Mouse (Mus musculus) hindbrain, embryonic 13.5 days (tissue): Measurements from ENCODE around the gene Sema6d. TPM values are rescaled to one million over a fixed set of nuclear protein-coding genes. Genes with fewer than 3 reads are reported as not detected.

ENCODE experiments used
- ATAC-seq: fragments of 200-750 bp; cut with Nextera tagmentation; 2 replicates; pipeline ENCODE4 v1.8.0; 2017; ENCODE audit warnings: moderate TSS enrichment; ENCODE audit not compliant: low FRiP score
- H3K27ac ChIP-seq: fragments of 300-500 bp; sonication (generic); 2 replicates; pipeline ENCODE4 v1.5.1; 2015; ENCODE audit warnings: inconsistent platforms, mild to moderate bottlenecking, moderate library complexity
- H3K27me3 ChIP-seq: fragments of 300-500 bp; sonication (generic); 2 replicates; pipeline ENCODE4 v1.6.1; 2015; ENCODE audit warnings: mild to moderate bottlenecking, inconsistent platforms
- H3K36me3 ChIP-seq: fragments of 300-500 bp; sonication (generic); 2 replicates; pipeline ENCODE4 v1.6.1; 2015; ENCODE audit warnings: mild to moderate bottlenecking, inconsistent platforms
- H3K4me1 ChIP-seq: fragments of 300-500 bp; sonication (generic); replicated peaks from 2 replicates; pipeline ENCODE4 v1.6.1; 2015; ENCODE audit warnings: inconsistent platforms
- H3K4me2 ChIP-seq: fragments of 300-500 bp; sonication (generic); 2 replicates; pipeline ENCODE4 v1.6.1; 2015; ENCODE audit warnings: inconsistent platforms, mild to moderate bottlenecking, moderate library complexity
- H3K4me3 ChIP-seq: fragments of 300-500 bp; sonication (generic); 2 replicates; pipeline ENCODE4 v1.5.1; 2015; ENCODE audit warnings: mild to moderate bottlenecking, inconsistent platforms
- H3K9ac ChIP-seq: fragments of 300-500 bp; sonication (generic); 2 replicates; pipeline ENCODE4 v1.6.1; 2015; ENCODE audit warnings: mild to moderate bottlenecking, inconsistent platforms
- H3K9me3 ChIP-seq: fragments of 300-500 bp; sonication (generic); 2 replicates; pipeline ENCODE4 v1.6.1; 2016; ENCODE audit warnings: inconsistent platforms
- WGBS: fragments of 180-500 bp; shearing (Covaris S2); methylation state at CpG from one replicate; pipeline ENCODE4 v1.1.7; 2015; 5-methylcytosine and 5-hydroxymethylcytosine counted together
- polyA plus RNA-seq: library from polyadenylated mRNA; unstranded; fragments of >200 nt; fragmentation: Nextera tagmentation; extraction: Ambion mirVana; gene quantifications from 2 replicates; pipeline ENCODE4 v1.2.1, GENCODE M21; 2015

Sema6d gene
- polyA plus RNA-seq = 33.7 and 35.6 TPM in 2 replicates

DNA sequence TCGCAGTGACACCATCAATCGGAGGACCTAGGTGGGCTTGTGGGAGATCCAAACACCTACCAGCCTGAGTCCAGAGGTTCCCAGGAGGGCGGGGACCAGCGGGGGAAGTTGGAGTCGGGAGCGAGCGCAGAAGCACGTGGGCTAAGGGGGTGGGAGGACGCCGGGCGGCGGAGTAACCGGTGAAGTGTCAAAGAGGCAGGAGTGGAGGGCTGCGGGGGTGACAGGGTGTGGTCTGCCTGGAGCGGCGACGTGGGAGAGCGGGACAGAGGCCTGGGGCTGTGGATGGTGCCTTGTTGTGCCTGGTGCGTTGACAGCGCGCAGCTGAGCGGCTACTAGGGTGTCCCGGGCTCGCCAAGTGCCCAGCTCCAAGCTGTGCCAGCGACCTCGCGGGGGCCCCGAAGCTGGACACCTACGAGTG is at the start of gene Sema6d:
Gene Sema6d (plus strand): TSS at position 157 of the 418 bp plus-strand sequence.
- peaks cover 21% of the 10 kb centered on the region for H3K27me3 ChIP-seq
- no peaks in the 10 kb centered on the region for H3K36me3 ChIP-seq
- peaks cover 9% of the 10 kb centered on the region; the same call in 1 of the 2 replicates for H3K4me1 ChIP-seq
- H3K9me3 ChIP-seq = no peaks in the 10 kb centered on the region
- peak within 1 kb of the TSS; percentile 68 for H3K4me3 ChIP-seq
- peak within 1 kb of the TSS; percentile 91 for H3K4me2 ChIP-seq
- 2% methylated on average over 28 of the region's 29 CpGs for WGBS
- peak within 1 kb of the TSS; percentile 85 for H3K9ac ChIP-seq
- peak within 1 kb of the TSS; percentile 77 for H3K27ac ChIP-seq
- ATAC-seq = peak; percentile 84

DNA sequence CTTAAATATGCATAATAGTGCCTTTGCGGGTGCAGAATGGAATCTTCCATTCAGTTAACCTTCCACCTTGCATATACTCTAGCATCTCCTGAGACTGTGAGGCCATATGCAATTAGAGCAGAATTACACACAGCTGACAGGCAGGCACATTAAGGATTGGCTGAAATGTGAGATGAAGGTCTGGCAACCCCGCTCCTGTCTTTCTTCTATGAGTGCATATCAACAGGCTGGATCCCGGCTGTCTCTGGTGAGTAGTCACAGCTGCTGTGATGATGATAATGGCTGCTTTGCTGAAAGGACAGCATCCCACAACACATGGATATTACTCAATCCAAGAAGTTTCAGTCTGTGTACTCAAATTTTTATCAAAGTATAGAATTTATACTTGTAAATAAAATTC is 29.9 kb upstream of the Sema6d start:
- 87% methylated on average over 3 of the region's 3 CpGs for WGBS
- no peaks in the 10 kb centered on the region for H3K27me3 ChIP-seq
- H3K4me1 ChIP-seq = no peaks in the 10 kb centered on the region
- H3K36me3 ChIP-seq = no peaks in the 10 kb centered on the region
- H3K4me3 ChIP-seq = no peak overlapping the region
- H3K9ac ChIP-seq = no peak overlapping the region
- no peaks in the 10 kb centered on the region for H3K9me3 ChIP-seq
- ATAC-seq = no peak
- H3K27ac ChIP-seq = no peak overlapping the region
- H3K4me2 ChIP-seq = no peak overlapping the region

DNA sequence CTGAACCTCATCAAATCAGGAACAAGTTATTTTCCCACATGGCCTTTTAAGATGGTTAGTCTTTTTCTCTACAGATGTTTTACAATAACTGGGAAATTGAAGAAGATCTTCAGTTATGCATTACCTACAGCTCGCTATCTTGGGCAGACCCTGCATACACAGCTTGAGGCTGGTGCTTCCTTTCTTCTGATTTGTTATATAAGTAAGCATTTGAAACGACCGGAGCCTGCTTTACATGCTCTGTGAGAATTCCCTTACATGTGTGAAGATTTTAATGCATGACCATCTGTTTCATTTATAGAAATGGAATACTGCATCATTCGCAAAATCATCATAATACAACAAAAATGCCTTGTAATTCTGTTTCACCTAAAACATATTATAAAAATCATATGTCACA is 21.4 kb upstream of the Sema6d start:
- Histone ChIP-seq H3K36me3 (no peaks in the 10 kb centered on the region), H3K9me3 (no peaks in the 10 kb centered on the region), H3K27me3 (no peaks in the 10 kb centered on the region), H3K9ac (no peak overlapping the region), H3K4me1 (0 out of 2 replicates have a peak, but pooled peaks cover 3% of the 10 kb centered on the region), H3K27ac (no peak overlapping the region), H3K4me3 (no peak overlapping the region), H3K4me2 (no peak overlapping the region)
- ATAC-seq = no peak
- WGBS = 90% methylated on average over 4 of the region's 4 CpGs

DNA sequence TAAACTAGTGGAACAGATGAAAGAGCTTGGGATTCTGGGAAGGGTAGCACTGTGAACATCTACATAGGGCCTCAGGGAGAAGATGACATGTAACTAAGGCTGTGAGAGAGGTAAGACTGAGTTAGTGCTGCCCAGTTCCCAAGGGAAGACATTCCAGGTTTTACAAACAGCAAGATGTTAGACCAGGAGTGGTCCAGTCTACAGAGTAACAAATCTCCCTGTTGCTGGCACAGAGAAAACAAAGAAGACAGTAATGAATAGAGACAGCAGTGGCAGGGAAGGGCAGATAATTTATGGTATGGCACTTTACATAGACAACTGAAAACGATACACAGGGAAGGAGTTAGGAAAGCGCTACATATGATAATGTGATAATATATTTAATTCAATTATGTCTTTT is 19.1 kb upstream of the Sema6d start:
- no peak for ATAC-seq
- WGBS = 45% methylated on average over 2 of the region's 2 CpGs
- H3K27ac ChIP-seq = no peak overlapping the region

DNA sequence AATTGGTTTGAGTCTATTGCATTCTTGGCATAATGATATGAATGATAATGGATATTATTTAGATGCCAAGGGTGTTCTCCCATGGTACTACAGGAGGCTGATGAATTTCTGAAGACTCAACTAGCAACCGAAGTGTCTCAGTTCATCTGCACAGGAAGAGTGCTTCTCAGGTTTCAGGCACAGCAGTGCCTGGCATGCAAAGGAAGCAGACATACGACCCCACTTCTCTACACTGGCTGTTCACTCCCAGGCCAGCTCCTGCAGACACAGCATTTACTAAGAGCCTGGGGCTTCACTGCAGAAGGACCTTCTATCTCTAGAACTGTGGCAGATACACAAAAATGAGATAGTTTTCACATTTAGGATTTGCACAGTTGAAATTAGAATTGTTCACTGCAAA is 18.4 kb upstream of the Sema6d start:
- no peaks in the 10 kb centered on the region for H3K9me3 ChIP-seq
- no peak overlapping the region for H3K9ac ChIP-seq
- no peak for ATAC-seq
- no peak overlapping the region for H3K4me3 ChIP-seq
- H3K36me3 ChIP-seq = no peaks in the 10 kb centered on the region
- 20% methylated on average over 2 of the region's 2 CpGs for WGBS
- no peaks in the 10 kb centered on the region for H3K27me3 ChIP-seq
- no peak overlapping the region for H3K27ac ChIP-seq
- H3K4me2 ChIP-seq = no peak overlapping the region
- 0 out of 2 replicates have a peak, but pooled peaks cover 3% of the 10 kb centered on the region for H3K4me1 ChIP-seq

More for the DNA sequence above, 19.1 kb upstream of the Sema6d start:
- no peaks in the 10 kb centered on the region for H3K9me3 ChIP-seq
- no peak overlapping the region for H3K9ac ChIP-seq
- H3K4me1 ChIP-seq = 0 out of 2 replicates have a peak, but pooled peaks cover 3% of the 10 kb centered on the region
- H3K4me2 ChIP-seq = no peak overlapping the region
- no peaks in the 10 kb centered on the region for H3K27me3 ChIP-seq
- no peak overlapping the region for H3K4me3 ChIP-seq
- H3K36me3 ChIP-seq = no peaks in the 10 kb centered on the region

DNA sequence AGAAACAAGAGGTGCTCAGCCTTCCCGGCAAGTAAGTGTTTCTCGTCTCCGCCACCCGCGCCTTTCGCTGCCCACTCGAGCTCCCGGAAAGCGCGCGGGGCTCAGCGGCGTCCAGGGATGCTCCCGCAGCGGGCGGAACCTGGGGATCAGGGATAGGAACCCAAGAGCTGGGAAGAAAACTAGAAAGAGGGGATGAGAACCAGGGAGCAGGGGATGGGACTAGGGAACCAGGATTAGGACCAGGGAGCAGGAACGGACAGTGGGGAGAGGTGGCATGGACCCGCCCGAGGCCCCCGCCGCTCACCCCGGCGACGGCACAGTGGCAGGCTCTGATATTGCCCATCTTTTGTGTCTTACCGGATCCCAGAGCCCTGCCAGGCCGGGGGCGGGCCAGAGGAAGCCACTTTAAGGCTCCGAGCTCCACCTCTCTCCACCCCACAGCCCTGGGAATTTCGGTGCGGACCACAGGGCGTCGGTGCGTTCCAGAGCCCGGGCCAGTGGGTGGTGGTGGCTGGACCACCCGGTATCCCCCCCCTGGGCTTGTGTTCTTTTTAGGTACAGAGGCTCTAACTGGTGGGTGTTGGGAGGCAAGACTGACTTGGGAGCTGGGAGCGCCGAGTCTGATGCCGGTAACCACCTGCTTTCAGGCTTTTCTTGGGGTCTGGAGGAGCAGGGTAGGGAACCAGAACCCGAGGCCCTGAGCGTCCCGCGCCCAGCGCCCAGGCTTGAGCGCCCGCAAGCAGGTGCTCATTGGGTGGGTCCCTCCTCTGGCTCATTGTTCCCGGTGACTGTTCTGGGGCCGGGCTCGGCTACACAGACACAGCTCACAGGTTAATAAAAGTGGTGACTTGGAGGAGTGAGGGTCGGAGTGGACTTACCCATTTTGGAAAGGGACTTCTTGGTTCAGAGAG is 717 bp downstream of the Sema6d start:
- Histone ChIP-seq H3K4me1 (peaks cover 9% of the 10 kb centered on the region; the same call in 1 of the 2 replicates), H3K9ac (peak overlapping the region; percentile 85), H3K9me3 (no peaks in the 10 kb centered on the region), H3K4me2 (peak overlapping the region; percentile 91), H3K27ac (peak overlapping the region; percentile 77), H3K27me3 (peaks cover 21% of the 10 kb centered on the region), H3K4me3 (peak overlapping the region; percentile 68), H3K36me3 (no peaks in the 10 kb centered on the region)
- peak; percentile 80 for ATAC-seq
- under 1% methylated on average over 49 of the region's 49 CpGs for WGBS

DNA sequence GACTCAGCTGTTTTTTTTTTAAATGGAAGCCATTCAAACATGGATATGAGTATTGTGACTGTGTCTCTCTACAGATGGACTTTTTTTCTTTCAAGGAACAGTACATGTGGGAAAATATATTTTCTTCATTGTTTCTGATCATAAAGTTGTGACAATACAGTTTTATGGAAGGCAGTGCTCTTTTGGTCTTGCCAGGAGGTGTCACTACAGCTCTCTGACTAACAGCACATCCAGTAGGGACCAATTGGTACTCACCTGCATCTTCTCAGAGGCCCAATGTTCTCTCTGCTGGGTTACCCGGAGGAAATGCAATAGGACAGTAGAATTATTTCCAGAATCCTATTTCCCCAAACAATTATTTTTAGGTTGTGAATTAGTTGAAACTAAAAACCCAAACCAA is 9.9 kb downstream of the Sema6d start:
- H3K4me1 ChIP-seq = peaks cover 5% of the 10 kb centered on the region; the same call in 1 of the 2 replicates
- H3K4me3 ChIP-seq = no peak overlapping the region
- 51% methylated on average over 1 of the region's 1 CpGs for WGBS
- ATAC-seq = no peak
- no peak overlapping the region for H3K9ac ChIP-seq
- H3K27me3 ChIP-seq = no peaks in the 10 kb centered on the region
- H3K4me2 ChIP-seq = no peak overlapping the region
- no peak overlapping the region for H3K27ac ChIP-seq
- no peaks in the 10 kb centered on the region for H3K9me3 ChIP-seq
- no peaks in the 10 kb centered on the region for H3K36me3 ChIP-seq

DNA sequence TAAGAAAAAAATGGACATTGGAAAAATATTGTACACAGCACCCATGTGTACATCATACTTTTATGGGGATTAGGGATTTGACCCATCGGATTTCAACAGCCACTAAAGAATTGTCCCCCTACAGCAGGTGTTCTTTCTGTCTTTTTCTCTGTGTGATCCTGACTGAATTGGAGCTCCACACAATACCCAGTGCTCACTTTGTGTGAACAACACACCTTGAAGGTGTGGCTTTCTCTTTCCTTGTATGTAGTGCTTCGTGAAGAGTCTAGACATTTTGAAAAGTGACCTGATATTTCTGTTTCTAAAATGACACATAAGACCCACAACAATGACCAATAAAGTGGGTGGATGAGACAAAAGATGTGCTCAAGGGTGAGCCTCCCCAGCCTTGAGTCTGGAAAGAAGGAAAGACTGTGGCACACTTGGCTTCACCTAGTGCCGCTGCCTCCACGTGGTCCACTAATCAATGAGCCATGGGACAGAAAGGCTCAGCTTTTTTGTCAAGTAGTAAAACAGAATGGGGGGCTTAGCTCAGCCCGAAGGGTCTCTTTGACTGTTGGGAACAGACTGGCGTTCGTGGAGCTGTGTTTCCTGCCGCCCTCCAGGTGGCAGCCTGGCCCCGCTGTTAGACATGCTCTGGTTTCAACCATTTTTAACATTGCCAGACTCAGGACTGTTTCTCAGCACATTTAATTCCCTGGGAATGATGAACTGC is 10.9 kb downstream of the Sema6d start:
- H3K9ac ChIP-seq = no peak overlapping the region
- no peak overlapping the region for H3K4me2 ChIP-seq
- no peaks in the 10 kb centered on the region for H3K9me3 ChIP-seq
- no peak overlapping the region for H3K27ac ChIP-seq
- peaks cover 5% of the 10 kb centered on the region; the same call in 1 of the 2 replicates for H3K4me1 ChIP-seq
- peak; percentile 93 for ATAC-seq
- H3K4me3 ChIP-seq = no peak overlapping the region
- H3K36me3 ChIP-seq = no peaks in the 10 kb centered on the region
- WGBS = 21% methylated on average over 9 of the region's 9 CpGs
- no peaks in the 10 kb centered on the region for H3K27me3 ChIP-seq

DNA sequence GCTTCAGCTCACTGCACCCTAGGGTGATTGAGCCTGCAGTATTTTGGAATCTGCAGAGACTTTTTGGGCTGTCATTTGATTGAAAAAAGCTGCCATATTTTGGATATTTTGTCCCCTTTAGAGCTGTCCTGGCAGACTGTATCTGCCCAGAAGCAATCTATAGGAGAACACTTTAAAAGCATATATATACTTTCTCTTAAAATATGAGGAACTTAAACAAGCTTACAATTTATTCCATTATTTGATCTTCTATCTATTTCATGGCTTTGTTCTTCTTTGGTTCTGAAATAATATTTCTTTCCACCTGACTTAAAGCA is 11.4 kb downstream of the Sema6d start:
- no peaks in the 10 kb centered on the region for H3K9me3 ChIP-seq
- no peak overlapping the region for H3K9ac ChIP-seq
- no peak overlapping the region for H3K4me3 ChIP-seq
- peaks cover 5% of the 10 kb centered on the region; the same call in 1 of the 2 replicates for H3K4me1 ChIP-seq
- peak; percentile 52; the same call in 1 of the 2 replicates for ATAC-seq
- no peaks in the 10 kb centered on the region for H3K36me3 ChIP-seq
- H3K4me2 ChIP-seq = no peak overlapping the region
- no peak overlapping the region for H3K27ac ChIP-seq
- no peaks in the 10 kb centered on the region for H3K27me3 ChIP-seq

DNA sequence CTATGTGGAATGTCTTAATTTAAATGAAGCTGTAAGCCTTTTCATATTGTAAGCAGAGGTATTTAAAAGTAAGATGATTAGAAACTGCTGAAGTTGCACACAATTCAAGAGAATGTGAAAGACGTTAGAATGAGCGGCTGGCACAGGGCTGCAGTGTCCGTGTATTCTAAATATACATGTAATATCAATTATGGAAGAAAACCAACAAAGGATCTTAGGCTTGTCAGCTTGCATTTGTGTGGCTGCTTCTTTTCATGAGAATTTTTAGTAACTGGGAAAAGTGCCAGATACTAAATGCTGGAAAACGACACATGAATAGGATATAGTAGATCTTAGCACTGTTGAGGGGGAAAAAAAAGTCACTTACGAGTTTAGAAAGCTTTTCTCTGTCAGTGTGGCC is 11.8 kb downstream of the Sema6d start:
- no peak overlapping the region for H3K27ac ChIP-seq
- no peak overlapping the region for H3K4me2 ChIP-seq
- no peak overlapping the region for H3K4me3 ChIP-seq
- no peaks in the 10 kb centered on the region for H3K27me3 ChIP-seq
- no peaks in the 10 kb centered on the region for H3K36me3 ChIP-seq
- peaks cover 5% of the 10 kb centered on the region; the same call in 1 of the 2 replicates for H3K4me1 ChIP-seq
- no peak overlapping the region for H3K9ac ChIP-seq
- H3K9me3 ChIP-seq = no peaks in the 10 kb centered on the region
- ATAC-seq = no peak
- WGBS = 56% methylated on average over 5 of the region's 5 CpGs

DNA sequence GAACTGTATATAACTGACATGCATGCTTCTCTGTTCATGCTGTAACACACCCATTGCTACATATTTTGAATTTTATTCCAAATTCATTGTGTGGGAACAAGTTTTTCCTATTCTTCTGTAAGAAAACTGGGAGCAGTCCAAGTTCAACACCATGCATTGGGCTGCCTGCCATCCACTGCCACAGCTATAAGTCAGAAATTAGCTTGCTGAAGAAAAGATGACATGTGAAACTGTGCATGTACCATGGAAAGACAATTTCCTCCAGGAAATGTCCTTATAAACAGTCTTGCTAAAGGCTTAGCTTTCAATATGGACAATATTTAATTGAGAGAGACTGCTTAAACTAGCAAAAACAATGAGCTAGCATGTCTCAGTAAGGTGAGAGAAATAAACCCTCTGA is 13.5 kb downstream of the Sema6d start:
- ATAC-seq = no peak
- Histone ChIP-seq H3K27ac (no peak overlapping the region), H3K4me2 (no peak overlapping the region), H3K27me3 (no peaks in the 10 kb centered on the region), H3K36me3 (no peaks in the 10 kb centered on the region), H3K4me1 (peaks cover 5% of the 10 kb centered on the region; the same call in 1 of the 2 replicates), H3K9ac (no peak overlapping the region), H3K9me3 (no peaks in the 10 kb centered on the region), H3K4me3 (no peak overlapping the region)

DNA sequence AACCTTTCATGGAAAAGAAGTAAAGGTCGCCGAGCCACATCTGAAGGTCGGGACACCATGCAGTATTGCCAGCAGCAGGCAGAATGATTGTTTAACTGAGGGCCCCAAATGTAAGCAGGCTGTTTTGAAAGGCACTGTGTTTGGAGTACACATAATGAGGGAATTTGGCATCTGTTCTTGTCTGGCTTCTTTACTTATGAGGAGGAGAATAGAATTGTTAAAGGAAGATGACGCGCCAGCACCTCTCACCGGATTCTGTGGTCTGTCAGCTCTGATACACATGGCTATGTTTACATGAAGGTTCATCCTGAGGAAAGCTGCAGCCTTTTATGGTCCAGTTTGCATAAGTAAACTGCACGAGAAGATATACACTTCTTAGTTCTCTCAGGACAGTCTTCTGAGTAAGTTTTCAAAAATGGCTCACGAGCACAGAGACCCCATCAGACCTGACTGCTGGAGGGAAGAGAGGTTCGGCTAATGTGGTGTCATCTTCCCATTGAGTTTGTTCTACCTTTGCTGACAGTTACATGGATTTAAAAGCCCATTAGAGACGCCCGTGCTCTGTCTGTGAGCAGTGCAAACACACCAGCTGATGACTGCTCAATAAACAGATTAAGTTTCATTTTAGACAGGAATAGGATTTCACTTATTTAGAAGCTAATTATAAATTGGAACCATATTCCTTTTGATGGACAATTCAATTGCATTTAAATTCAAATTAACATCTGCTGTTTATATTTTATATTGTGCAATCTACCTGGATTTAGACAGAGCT is 28.9 kb downstream of the Sema6d start:
- no peaks in the 10 kb centered on the region for H3K36me3 ChIP-seq
- WGBS = 70% methylated on average over 11 of the region's 11 CpGs

More for the DNA sequence above, 28.9 kb downstream of the Sema6d start:
- Histone ChIP-seq H3K27me3 (no peaks in the 10 kb centered on the region), H3K9me3 (no peaks in the 10 kb centered on the region), H3K4me1 (peaks cover 10% of the 10 kb centered on the region), H3K9ac (no peak overlapping the region), H3K27ac (0 out of 2 replicates have a peak overlapping the region, but pooled peaks have one; percentile 8), H3K4me2 (no peak overlapping the region), H3K4me3 (no peak overlapping the region)
- ATAC-seq = no peak
